Mouse (Mus musculus) left cerebral cortex, postnatal 10 days (tissue): ENCODE data around the gene Tmem63a. TPM values are rescaled to one million over a fixed set of nuclear protein-coding genes. Genes with fewer than 3 reads are reported as not detected.
A peak's percentile ranks its signal among the peaks of the same experiment; 100 is the strongest.
"Not testable (repeated sequence)": the region's sequence is repeated elsewhere in the genome, so short reads cannot be mapped to it uniquely, and the experiment has no call there.

ENCODE experiments used
- DNase-seq, 2 experiments: peaks; one replicate each; pipeline ENCODE4 v3.0.0; 2021 to 2022; ENCODE audit warnings: low spot score in 2 of 2, mixed read lengths in 1 of 2; ENCODE audit errors: extremely low spot score in 1 of 2
- intact Hi-C: fragments of 180-260 bp; cut with DNase I; formaldehyde crosslinking; loops from one replicate; pipeline ENCODE4 v1.15.1; 2025
- total RNA-seq, 2 experiments: library from RNA; stranded (reverse); gene quantifications; 2 replicates each; pipeline ENCODE4 v1.2.3; 2021

Tmem63a gene
- total RNA-seq, 2 experiments from 2014 or later: 4.2 to 5.3 TPM

GRCm38 (mm10) chr1:180919686-180920085 lies 22.5 kb upstream of the Tmem63a start:
- intact Hi-C loops: no loop called here
- no peak for DNase-seq

GRCm38 (mm10) chr1:180922273-180923048 lies 19.7 kb upstream of the Tmem63a start:
- intact Hi-C loops: no loop called here
- DNase-seq: no peak

GRCm38 (mm10) chr1:180924737-180925136 lies 17.4 kb upstream of the Tmem63a start:
- DNase-seq: no peak
- intact Hi-C loops: no loop called here

GRCm38 (mm10) chr1:180926286-180926685 lies 15.9 kb upstream of the Tmem63a start:
- no peak for DNase-seq

GRCm38 (mm10) chr1:180929599-180929998 lies 12.5 kb upstream of the Tmem63a start:
- no peak for DNase-seq
- intact Hi-C loops: no loop called here

More at GRCm38 (mm10) chr1:180926286-180926685, 15.9 kb upstream of the Tmem63a start:
- intact Hi-C loops: no loop called here

- intact Hi-C loops: no loop called here
Measured at GRCm38 (mm10) chr1:180931106-180931505, 11.0 kb upstream of the Tmem63a start.

GRCm38 (mm10) chr1:180933659-180934058 lies 8.5 kb upstream of the Tmem63a start:
- no peak for DNase-seq
- intact Hi-C loops: no loop called here

More at GRCm38 (mm10) chr1:180931106-180931505, 11.0 kb upstream of the Tmem63a start:
- DNase-seq: no peak

- intact Hi-C loops: no loop called here
- DNase-seq: no peak
Measured at GRCm38 (mm10) chr1:180934467-180935419, 7.4 kb upstream of the Tmem63a start, which contains the start of gene Lefty1. Lefty1 (plus strand) TSS chr1:180935022.

- intact Hi-C loops: not testable (repeated sequence)
- peak in 1 of 2 experiments; percentile 70 for DNase-seq
Measured at GRCm38 (mm10) chr1:180936610-180937398, 5.3 kb upstream of the Tmem63a start.

- intact Hi-C loops, DNase-seq: not testable (repeated sequence)
Measured at GRCm38 (mm10) chr1:180937631-180938030, 4.5 kb upstream of the Tmem63a start.

- DNase-seq, intact Hi-C loops: not testable (repeated sequence)
Measured at GRCm38 (mm10) chr1:180938781-180939180, 3.4 kb upstream of the Tmem63a start.

GRCm38 (mm10) chr1:180940776-180941460 lies 1.2 kb upstream of the Tmem63a start:
- intact Hi-C loops: no loop called here
- DNase-seq: no peak

- DNase-seq: no peak
- intact Hi-C loops: no loop called here
Measured at GRCm38 (mm10) chr1:180941726-180942125, 418 bp upstream of the Tmem63a start.

- no peak for DNase-seq
- intact Hi-C loops: no loop called here
Measured at GRCm38 (mm10) chr1:180943032-180943644, 994 bp downstream of the Tmem63a start.

- intact Hi-C loops: no loop called here
Measured at GRCm38 (mm10) chr1:180943896-180944295, 1.8 kb downstream of the Tmem63a start.

GRCm38 (mm10) chr1:180944553-180944952 lies 2.4 kb downstream of the Tmem63a start:
- intact Hi-C loops: no loop called here
- DNase-seq: no peak

More at GRCm38 (mm10) chr1:180943896-180944295, 1.8 kb downstream of the Tmem63a start:
- DNase-seq: no peak
